Mouse (Mus musculus): ENCODE data around the gene Tlr4.

Gene Tlr4

DNA sequence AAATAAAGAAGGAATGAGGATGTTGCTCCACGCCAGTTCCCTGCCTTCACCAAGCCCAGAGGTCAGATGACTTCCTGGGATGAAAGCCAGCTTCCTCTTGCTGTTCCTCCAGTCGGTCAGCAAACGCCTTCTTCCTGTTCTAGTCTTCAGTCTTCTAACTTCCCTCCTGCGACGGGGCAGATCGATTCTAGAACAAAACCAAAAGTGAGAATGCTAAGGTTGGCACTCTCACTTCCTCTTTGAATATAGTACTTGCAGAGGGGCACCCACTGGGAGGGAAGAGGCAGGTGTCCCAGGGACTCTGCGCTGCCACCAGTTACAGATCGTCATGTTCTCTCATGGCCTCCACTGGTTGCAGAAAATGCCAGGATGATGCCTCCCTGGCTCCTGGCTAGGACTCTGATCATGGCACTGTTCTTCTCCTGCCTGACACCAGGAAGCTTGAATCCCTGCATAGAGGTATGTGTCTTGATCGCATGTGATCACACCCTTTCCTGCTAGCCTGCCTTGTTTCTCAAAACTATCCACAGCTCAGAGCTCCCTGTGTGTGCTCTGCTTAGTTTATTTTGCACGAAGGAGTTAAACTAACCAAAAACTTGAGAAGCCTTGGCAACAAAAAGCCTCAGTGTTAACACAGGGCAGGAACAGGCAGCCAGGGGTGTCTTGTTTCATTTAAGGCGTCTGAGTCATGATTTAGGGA is at the start of gene Tlr4:
Gene Tlr4 (plus strand): TSS at position 122 of the 700 bp plus-strand sequence.
- peak; percentile 7 for DNase-seq

DNA sequence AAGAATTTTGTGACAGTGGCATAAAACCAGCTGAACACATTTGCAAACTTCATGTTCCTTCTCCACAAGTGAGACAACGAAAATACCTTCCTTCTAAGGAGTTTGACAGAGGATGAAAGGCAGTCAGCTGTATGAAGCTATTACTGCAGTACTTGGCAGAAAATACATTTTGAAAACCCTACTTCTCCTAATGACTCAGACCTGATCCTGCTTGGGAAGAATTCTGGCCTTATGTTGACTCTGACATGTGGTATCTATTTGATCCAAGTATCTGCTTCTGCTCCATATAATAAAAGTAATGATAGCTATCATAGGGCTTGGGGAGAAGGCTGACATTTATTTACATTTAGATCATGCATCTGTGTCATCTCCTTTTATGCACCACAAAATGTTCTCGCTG is 33.1 kb upstream of the Tlr4 start:
- no peak for DNase-seq

DNA sequence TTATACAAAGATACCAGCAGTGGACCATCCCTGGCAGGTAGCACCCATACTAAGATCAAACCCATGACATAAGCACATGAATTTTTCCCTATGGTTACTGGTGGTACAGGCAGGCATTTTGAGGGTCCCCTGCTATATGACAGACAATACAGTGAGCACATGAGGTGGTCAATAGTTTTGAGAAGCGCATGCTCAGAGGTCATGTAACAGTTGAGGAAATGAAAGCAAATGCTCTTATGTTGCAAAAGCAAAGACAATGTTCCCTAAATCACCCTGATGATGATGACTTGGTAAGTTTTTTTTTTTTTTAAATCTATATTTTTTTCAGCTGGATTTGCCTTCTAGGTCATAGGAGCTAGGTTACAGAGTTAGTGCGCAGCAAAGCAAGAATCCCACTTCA is 30.7 kb upstream of the Tlr4 start:
- no peak for DNase-seq

DNA sequence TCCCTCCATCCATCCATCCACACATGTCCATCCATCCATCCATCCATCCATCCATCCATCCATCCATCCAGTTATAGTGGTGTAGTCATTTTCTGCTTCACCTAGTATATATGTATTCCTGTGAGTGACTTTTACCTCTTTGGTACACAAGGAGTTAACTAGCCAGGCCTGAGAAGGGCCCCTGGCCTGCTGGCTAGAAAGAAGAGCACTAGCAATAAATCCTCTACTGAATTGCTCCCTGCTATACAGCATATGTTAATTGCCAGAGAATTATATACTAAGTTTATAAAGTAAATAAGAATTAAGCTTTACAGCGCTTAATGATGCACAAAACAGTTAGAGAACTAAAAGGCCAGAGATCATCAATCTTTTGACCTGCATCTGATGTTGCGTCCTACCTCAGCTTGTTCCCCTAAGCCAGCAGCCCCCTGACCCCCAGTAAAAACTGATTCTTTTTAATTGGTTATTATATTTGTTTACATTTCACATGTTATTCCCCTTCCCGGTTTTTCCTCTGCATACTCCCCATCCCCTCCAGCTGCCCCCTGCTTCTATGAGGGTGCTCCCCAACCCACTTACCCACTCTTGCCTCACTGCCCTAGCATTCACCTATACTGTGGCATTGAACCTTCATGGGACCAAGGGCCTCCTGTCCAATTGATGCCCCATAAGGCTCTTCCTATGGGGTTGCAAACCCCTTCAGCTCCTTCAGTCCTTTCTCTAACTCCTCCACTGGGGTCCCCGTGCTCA is 22.7 kb upstream of the Tlr4 start:
- no peak for DNase-seq

DNA sequence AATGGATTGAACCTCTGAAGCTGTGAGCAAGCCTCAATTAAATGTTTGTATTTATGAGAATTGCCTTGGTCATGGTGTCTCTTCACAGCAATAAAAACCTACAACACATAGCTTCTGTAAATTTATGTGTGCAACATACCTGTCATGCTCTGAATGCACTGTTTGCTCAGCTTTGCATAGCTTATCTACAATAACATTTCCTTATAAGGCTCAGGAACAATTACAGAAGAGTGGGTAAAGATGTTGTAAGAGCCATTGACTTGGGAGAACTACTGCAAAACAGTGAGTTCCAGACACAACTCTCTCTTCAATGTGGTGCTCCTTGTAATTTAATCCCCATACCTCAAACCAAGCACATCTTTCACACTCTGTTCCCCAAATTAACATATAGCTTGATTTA is 21.6 kb upstream of the Tlr4 start:
- no peak for DNase-seq

DNA sequence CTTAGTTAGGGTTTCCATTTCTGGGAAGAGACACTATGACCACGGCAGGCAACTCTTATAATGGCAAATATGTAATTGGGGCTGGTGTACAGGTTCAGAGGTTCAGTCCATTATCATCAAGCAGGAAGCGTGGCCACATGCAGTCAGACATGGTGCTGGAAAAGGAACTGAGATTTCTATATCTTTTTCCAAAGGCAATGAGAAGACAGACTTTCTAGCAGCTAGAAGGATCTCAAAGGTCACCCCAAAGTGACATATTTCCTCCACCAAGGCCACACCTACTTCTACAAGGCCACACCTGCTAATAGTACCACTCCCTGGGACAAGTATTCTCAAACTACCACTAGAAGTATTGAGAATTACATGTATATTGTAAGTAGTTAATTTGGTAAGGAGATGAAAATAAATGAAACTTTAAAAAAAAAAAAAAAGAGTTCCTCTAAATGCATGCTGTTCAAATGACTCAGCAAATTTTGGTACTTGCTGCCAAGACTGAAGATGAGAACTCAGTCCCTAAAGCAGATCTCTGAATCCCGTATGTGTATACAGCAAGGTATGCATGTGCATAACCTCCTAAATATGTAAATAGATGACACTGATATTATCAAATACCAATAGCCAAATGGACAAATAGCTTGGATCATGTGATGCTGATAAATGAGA is 10.9 kb upstream of the Tlr4 start:
- DNase-seq = no peak

DNA sequence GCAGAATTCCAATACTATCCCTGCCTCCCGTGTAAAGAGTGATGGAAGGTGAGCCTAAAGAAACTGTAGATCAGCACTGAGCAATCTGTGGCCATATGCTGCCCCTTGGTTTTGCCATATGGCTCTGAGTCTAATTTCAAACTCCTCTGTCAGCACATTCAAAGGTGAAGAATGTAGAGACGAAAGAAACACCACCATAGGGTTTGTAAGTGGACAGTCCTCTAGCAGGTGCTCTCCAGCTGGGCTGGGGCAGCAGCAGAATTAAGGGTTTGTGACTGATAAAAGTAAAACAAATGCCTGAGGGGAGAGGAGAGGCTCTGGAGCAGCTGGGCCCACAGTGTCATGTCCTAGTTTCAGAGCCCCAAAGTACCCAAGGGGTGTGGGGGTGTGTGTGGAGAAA is 6.2 kb upstream of the Tlr4 start:
- no peak for DNase-seq

DNA sequence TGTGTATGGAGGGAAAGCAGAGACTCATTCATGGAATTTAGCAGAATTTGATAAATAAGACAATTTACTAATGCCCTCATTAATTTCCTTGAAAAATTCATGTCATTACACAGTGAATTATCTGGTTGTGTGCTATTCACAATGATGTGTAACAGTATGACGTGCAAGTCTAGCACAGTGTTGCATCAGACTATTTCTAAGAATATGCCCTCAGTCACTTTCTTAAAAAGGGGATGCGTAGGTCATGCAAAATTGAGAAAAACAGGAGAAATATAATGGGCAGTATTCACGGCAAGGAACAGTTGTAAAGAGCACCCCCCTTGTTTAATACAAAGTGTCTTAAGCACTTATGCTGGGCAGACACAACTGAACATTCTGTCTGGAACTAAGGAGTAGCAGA is 5.6 kb upstream of the Tlr4 start:
- DNase-seq = no peak

DNA sequence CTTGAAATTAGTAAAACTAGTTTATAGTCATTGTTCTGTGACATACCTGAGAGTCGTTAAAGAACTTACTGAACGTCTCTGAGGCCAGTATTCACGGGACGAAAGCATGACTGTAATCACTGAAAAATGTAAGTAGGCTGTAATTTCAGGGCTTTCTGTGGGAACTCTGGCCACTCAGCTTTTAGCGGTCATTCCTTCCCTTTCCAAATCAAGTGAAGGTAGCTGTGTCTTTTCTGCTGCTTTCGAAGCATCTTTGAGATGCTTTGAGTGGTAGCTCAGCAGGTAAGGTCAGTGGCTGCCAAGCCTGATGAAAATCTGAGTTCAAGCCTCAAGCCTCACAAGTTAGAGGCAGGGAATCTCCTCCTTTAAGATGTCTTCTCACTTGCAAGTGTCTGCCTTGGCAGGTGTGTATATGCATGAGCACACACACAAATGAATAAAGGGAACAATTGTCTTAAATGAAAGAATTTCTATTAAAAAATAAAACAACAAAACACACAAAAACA is 832 bp downstream of the Tlr4 start:
- no peak for DNase-seq

DNA sequence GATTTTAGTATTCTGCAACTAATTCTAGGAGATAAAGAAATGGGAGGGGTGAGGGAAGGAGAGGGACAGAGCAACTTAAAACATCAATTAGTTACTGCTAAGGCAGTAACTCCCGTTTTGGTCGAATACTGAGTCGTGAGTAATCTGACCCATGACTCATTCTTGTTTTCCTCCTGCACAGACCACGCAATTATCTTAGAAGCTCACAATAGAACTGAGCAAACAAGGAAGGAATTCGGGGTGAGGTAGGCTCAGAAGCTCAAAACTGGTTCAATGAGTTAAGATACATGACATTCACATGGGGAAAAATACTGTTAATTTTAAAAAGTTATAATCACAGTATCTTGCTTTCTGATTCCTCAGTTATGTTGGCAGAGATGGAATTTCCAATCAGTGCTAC is 1.3 kb downstream of the Tlr4 start:
- DNase-seq = no peak

DNA sequence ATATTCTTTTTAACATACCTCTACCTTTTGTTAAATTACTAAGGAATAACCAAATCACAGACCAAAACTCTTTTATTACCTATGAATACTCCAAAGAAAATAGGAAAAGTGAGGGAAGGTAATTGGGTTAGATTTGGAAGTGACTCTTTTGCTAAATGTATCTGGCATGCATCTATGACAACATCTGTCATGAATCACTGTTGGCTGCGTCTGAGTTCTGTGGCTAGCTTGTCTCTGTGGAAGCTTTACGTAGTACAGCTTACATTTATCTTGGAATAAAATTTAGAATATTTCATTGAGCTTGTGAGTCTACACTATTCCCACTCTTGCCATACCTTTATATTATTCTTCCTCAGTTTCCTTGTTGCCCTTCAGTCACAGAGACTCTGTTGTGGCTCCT is 10.7 kb downstream of the Tlr4 start:
- no peak for DNase-seq

DNA sequence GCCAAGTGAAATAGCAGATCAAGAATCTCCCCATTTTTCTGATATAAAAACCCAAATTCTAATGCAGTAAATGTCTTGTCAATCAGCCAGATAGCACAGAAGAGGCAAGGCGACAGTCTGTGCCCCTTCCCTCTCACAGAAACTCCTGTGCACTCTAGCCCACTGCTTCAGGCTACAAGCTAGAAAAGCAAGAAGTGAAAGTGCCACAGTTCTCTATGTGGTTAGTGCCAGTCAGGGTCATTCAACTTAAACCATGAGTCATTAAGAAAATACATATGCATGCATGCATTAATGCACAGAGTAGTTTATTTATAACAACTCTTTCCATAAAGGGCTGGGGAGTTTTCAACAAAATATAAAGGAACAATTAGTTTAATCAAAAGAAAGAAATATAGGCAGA is 15.9 kb downstream of the Tlr4 start:
- DNase-seq = no peak

DNA sequence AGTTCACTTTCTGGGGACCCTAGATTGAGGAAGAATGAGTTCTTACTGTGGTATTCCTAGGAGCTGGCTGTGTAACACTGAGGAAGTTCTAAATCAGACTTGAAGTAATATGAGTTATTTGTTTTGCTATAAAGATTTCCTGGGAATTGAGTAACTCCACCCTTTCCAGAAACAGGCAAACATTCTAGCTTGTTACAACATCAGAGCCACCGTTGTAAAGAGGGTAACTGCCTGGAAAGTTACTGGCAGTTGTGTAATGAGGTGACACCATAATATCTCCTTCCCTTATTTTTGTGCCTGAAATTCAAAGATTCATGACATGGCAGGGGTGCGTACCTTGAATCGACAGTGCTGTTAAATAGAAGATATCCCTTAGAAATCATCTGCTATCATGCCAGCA is 24.6 kb downstream of the Tlr4 start:
- DNase-seq = no peak

DNA sequence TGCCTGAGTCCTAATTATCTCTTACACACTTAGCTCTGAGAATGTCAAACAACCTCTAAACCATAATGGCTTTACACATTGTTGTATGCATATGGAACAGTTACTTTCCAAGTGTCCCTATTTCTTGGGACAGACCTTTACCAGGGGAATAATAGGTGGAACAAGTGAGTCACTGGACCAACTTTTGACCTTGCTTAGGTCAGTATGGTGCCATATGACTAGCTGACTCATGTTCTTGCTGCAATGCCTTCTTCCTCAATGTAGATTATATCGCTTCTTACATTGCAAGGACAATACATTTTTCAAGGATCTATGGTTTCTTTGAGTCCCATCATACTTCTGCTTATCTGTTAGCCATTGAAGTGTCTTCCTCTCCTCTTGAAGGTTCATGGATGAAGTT is 29.6 kb downstream of the Tlr4 start:
- DNase-seq = no peak

DNA sequence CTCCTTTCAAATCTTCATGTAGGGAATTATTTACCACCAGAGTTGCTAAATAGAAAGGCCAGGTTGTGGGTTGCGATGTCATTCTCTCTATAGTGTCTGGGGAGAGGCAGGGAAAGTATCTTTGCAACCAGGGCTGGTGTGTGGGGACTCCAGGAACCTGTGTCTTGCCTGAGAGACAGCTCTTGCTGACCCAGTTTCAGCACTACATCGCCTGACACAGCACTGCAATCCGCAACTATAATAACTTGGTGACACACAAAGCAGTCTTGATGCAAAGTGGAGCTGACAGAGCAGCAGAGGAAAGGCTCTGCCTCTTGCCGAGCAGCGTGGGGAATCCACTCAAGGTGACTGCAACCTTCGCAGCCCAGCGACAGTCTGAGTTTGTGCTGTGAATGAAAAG is 42.5 kb downstream of the Tlr4 start:
- no peak for DNase-seq

DNA sequence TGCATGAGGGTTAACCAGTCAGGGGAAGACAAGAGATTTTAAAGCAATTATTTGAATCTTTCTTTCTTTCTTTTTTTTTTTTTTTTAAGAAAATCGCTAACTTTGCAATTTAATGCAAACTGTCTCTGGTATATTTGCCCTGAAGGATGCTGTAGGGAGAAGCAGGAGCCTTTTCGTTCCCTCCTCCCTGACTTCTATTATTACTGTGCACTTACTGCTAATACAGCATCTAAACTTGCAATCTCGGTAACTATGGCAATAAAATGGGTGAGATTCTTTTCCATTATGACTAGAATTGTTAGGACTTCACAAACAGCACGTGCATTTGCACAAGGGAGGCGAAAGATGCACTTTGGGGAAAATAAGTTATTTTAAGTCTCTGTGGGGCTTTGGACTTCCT is 44.6 kb downstream of the Tlr4 start:
- no peak for DNase-seq

DNA sequence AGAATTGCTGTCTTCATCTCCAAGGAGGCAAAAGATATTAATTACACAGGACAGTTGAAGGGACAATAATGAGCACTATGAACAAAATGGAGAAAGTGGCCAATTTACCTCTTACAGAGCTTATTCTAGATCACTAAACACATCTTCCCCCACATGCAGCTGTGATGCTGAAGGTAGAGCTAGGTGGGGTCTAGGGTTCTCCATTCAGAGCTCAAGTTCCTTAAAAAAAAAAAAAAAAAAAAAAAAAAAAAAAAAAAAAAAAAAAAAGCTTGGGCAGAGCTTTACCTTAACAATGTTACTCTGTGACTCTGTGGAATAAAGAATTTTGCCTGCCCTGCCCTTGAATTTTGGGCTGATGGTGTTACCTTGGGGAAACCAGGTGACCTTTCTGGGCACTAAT is 46.0 kb downstream of the Tlr4 start:
- no peak for DNase-seq

DNA sequence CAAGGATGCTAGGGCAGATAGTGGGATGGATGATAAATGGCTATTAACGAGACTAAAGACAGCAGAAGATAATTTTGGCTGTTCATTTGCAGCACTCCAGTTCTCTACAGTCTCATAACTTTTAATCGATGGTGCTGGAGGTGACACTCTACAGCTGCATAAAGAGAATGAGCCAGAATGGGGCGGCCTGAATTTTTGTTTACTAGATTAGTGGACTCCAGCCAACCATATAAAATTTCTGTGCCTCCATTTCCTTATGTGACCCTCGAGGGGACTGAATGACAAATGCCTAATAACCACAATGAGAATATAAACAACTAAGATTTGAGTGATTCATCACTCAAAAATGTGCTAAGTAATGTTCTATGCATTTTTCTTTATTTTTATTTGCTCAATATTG is 48.4 kb downstream of the Tlr4 start:
- DNase-seq = no peak

DNA sequence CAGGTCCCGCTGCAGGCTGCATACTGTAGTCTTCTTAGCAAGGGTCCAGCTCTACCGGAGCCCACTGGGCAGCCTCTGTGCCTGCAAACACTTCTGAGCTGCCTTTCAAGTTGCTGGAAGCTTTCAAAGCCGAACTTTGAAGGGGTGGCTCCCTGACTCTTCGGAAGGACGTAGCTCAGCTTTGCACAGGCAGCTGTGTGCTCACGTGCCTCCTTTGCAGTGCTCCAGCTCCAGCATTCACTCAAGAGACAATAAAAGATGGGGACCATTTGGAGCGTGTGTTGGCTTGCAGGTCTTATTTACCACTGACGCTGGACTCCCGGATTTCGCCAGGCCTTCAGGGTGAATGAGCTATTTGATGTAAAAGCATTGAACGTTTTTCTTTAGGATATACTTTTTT is 50.2 kb downstream of the Tlr4 start:
- no peak for DNase-seq

DNA sequence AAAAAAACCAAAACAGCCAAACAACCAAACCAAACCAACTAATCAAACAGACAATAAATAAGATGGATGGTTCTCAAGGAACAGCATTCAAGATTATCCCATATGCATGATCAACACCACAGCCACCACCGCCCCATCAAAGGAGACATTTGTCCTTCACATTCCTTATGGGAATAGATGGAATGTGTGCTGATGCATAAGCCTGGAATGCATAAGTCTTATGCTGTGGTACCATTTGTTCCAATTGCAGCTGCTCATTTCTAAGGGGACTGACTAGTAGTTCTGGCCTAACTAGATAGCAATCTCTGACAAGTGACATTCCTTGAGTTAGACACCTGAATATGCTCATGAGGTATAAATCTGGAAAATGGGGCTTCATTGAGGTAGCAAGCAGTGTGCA is 54.1 kb downstream of the Tlr4 start:
- DNase-seq = no peak

DNA sequence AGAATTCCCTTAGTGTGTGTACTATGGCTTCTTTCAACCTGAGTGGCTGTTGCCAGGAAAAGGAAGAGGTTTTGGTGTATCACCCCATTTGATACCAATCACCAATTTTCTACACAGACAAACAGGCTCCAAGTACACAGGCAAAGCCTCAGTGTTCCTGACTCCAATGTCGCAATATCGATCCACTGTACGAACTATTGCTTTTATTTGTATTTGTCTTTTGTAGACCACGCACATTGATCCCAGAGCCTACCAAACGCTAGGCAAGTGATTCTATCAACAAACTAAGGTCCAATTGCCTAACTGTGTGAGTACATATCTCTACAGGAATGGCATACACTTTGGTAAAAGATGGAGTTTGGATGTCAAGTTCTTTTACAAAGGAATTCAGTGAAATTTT is 55.9 kb downstream of the Tlr4 start:
- DNase-seq = no peak

DNA sequence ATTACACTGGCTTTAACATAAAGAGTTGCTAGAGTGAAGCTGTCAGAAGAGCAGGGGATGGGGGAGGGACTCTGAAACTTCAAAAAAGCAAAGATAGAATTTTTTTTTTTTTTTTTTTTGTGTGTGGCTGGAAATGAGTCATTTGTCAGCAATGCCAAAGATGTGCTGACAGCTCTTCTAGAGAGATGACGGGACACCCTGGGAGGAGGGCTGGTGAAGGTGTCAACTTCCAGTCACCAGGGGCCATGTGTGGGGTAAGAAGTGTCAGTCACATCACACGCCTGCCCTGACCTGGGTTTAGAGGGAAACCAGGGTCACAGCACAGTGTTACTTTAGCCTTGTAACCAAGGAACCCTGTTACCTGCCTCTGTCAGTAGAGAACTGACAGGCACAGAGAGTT is 67.2 kb downstream of the Tlr4 start:
- no peak for DNase-seq

DNA sequence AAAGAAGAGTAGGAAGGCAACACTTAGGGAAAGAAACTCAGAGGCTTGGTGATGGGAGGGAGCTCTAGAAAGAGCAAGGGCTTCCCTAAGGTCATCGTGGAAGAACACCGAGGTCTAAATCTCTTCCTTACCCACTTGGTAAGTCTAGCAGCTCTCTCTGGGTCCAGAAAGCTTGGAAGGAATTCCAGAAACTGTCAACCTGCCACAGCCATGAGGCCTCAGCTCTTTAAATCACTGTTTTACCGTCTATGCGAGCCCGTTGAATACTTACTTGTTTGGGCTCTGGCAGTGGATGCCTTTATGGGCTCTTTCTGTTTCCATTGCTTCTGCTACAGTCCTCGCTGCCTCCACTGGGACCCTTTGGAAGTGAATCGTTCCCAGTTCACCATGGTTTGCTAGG is 67.6 kb downstream of the Tlr4 start:
- DNase-seq = no peak

DNA sequence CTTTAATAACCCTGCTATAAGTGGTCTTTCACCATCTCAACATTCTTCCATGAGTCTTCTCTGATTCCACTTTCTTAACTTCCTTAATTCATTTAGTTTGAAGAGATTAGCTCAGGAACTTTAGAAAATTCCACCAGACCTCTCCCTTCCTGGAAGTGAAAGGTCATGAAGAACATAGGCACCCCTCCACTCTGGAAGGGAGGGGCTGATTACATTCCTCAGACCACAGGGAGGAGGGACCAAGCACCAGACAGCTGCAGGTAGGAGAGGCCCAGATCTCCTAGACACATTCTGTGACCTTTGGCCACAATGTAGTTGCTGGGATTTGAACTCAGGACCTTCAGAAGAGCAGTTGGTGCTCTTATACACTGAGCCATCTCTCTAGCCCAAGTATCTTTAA is 72.7 kb downstream of the Tlr4 start:
- DNase-seq = no peak

Data from right cerebral cortex, postnatal 25 days (tissue).